Mouse (Mus musculus) myocyte (in vitro differentiated cells): ENCODE data around the gene Rfx4. TPM values are rescaled to one million over a fixed set of nuclear protein-coding genes. Genes with fewer than 3 reads are reported as not detected.

Experiments
- H3K27me3 ChIP-seq: one replicate; pipeline ENCODE4 v1.6.1; 2011; ENCODE audit not compliant: control insufficient read depth, insufficient read depth, insufficient read length
- H3K36me3 ChIP-seq: one replicate; pipeline ENCODE4 v1.6.1; 2011; ENCODE audit not compliant: control insufficient read depth, insufficient read depth
- H3K4me2 ChIP-seq: one replicate; pipeline ENCODE4 v1.6.1; 2011; ENCODE audit warnings: low read depth, control low read depth
- H3K4me3 ChIP-seq: one replicate; pipeline ENCODE4 v1.5.1; 2011; ENCODE audit warnings: mild to moderate bottlenecking, control low read depth, moderate library complexity
- H3K79me2 ChIP-seq: one replicate; pipeline ENCODE4 v1.6.1; 2011; ENCODE audit not compliant: control insufficient read depth, insufficient read depth
- H3ac ChIP-seq: one replicate; pipeline ENCODE4 v1.6.1; 2011; ENCODE audit not compliant: control insufficient read depth, insufficient read length
- CEBPB ChIP-seq: IDR thresholded peaks from 2 replicates; pipeline ENCODE4 v1.6.1; 2011; ENCODE audit warnings: mild to moderate bottlenecking, moderate library complexity; ENCODE audit not compliant: poor library complexity, insufficient read depth, severe bottlenecking
- E2F4 ChIP-seq: IDR thresholded peaks from one replicate; pipeline ENCODE4 v1.6.1; 2011; ENCODE audit warnings: mild to moderate bottlenecking, control low read depth, moderate library complexity; ENCODE audit not compliant: insufficient read depth
- MAX ChIP-seq: IDR thresholded peaks from one replicate; pipeline ENCODE4 v1.6.1; 2011; ENCODE audit warnings: low read depth, mild to moderate bottlenecking, control low read depth
- MYOD1 ChIP-seq, 3 experiments: IDR thresholded peaks; one replicate each; pipeline ENCODE4 v1.6.1; 2011; ENCODE audit warnings: control low read depth in 2 of 3, low read depth in 2 of 3, mild to moderate bottlenecking in 2 of 3, moderate library complexity in 1 of 3; ENCODE audit not compliant: insufficient read length in 2 of 3, control insufficient read depth in 1 of 3
- MYOG ChIP-seq, 3 experiments: IDR thresholded peaks; one replicate each; pipeline ENCODE4 v1.6.1; 2011; ENCODE audit warnings: control low read depth in 2 of 3, low read depth in 2 of 3, mild to moderate bottlenecking in 2 of 3; ENCODE audit not compliant: insufficient read length in 2 of 3, control insufficient read depth in 1 of 3, insufficient read depth in 1 of 3
- POLR2A ChIP-seq: IDR thresholded peaks from one replicate; pipeline ENCODE4 v1.6.1; 2011; ENCODE audit warnings: low read depth, mild to moderate bottlenecking, control low read depth, moderate library complexity; ENCODE audit not compliant: insufficient read length
- POLR2AphosphoS2 ChIP-seq: IDR thresholded peaks from one replicate; pipeline ENCODE4 v1.6.1; 2011; ENCODE audit warnings: low read depth, control low read depth; ENCODE audit not compliant: insufficient read length
- REST ChIP-seq: IDR thresholded peaks from one replicate; pipeline ENCODE4 v1.6.1; 2011; ENCODE audit warnings: mild to moderate bottlenecking, control low read depth, moderate library complexity; ENCODE audit not compliant: insufficient read depth, insufficient read length
- SRF ChIP-seq: IDR thresholded peaks from one replicate; pipeline ENCODE4 v1.6.1; 2011; ENCODE audit warnings: low read depth; ENCODE audit not compliant: control insufficient read depth, insufficient read length
- TCF12 ChIP-seq: IDR thresholded peaks from one replicate; pipeline ENCODE4 v1.6.1; 2011; ENCODE audit warnings: mild to moderate bottlenecking, control low read depth; ENCODE audit not compliant: poor library complexity, insufficient read depth, severe bottlenecking
- TCF3 ChIP-seq: IDR thresholded peaks from one replicate; pipeline ENCODE4 v1.6.1; 2011; ENCODE audit warnings: low read depth, control low read depth; ENCODE audit not compliant: insufficient read length
- USF1 ChIP-seq: IDR thresholded peaks from one replicate; pipeline ENCODE4 v1.6.1; 2011; ENCODE audit warnings: low read depth, mild to moderate bottlenecking, control low read depth, moderate library complexity
- polyA plus RNA-seq: library from polyadenylated mRNA; unstranded; fragments of >200 nt; fragmentation: generic; extraction: Trizol; gene quantifications from one replicate; pipeline ENCODE4 v1.2.1, GENCODE M21; 2012; ENCODE audit warnings: missing spikeins

Gene Rfx4
- polyA plus RNA-seq, 1 experiment = 0.12 TPM

- TF ChIP-seq SRF (no peak), TCF12 (no peak), REST (no peak), CEBPB (no peak), USF1 (no peak), MYOD1 (IDR thresholded peaks at IDR 0.05; ENCODE audit: control insufficient read depth in 1 of 3, insufficient read length in 2 of 3, low read depth in 2 of 3) (no peak), POLR2AphosphoS2 (no peak), MAX (no peak), MYOG (IDR thresholded peaks at IDR 0.05; ENCODE audit: control insufficient read depth in 1 of 3, insufficient read depth in 1 of 3, insufficient read length in 2 of 3, low read depth in 2 of 3) (no peak), E2F4 (no peak), POLR2A (no peak), TCF3 (no peak)
- H3K4me3 ChIP-seq = no peak overlapping the region
- H3K27me3 ChIP-seq = peaks cover 4% of the 10 kb centered on the region
- no peak overlapping the region for H3K4me2 ChIP-seq
- no peaks in the 10 kb centered on the region for H3K36me3 ChIP-seq
- H3ac ChIP-seq = no peak overlapping the region
- no peaks in the 10 kb centered on the region for H3K79me2 ChIP-seq
Observed at GRCm38 (mm10) chr10:84871285-84871684, 115.4 kb downstream of the Rfx4 start.

DNA sequence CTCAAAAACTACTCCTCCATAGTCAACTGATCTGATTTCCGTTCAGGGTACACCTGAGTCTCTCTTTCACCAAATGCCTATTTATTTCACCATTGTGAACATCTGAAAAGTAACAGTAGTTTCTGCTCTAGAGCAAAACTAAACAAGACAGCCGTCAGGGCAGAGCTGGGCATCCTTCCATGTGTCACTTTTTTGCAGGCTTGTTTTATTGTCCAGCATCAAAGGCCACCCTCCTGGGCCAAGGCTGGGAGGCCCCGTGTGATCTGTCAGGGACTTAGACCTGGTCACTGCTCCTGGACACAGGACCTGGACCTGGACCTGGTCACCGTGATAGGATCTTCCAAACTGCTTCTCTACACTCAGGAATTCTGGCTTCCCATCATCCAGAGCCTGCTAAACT lies 116.1 kb downstream of the Rfx4 start:
- Histone ChIP-seq H3K4me3 (no peak overlapping the region), H3K36me3 (no peaks in the 10 kb centered on the region), H3K79me2 (no peaks in the 10 kb centered on the region), H3K4me2 (no peak overlapping the region), H3ac (no peak overlapping the region), H3K27me3 (peaks cover 4% of the 10 kb centered on the region)
- no peak for TF ChIP-seq TCF12
- TF ChIP-seq POLR2AphosphoS2 = no peak

GRCm38 (mm10) chr10:84879823-84880571 lies 124.1 kb downstream of the Rfx4 start:
- no peak for TF ChIP-seq MAX
- TF ChIP-seq REST = no peak
- no peak for TF ChIP-seq POLR2A
- TF ChIP-seq TCF12 = no peak
- TF ChIP-seq SRF = no peak
- TF ChIP-seq TCF3 = no peak
- no peak for TF ChIP-seq E2F4
- no peak for TF ChIP-seq MYOD1 (IDR thresholded peaks at IDR 0.05; ENCODE audit: control insufficient read depth in 1 of 3, insufficient read length in 2 of 3, low read depth in 2 of 3)
- TF ChIP-seq USF1 = no peak
- TF ChIP-seq CEBPB = no peak
- TF ChIP-seq POLR2AphosphoS2 = no peak
- Histone ChIP-seq H3K4me2 (no peak overlapping the region), H3K79me2 (no peaks in the 10 kb centered on the region), H3ac (no peak overlapping the region), H3K27me3 (no peaks in the 10 kb centered on the region), H3K36me3 (no peaks in the 10 kb centered on the region), H3K4me3 (no peak overlapping the region)

DNA sequence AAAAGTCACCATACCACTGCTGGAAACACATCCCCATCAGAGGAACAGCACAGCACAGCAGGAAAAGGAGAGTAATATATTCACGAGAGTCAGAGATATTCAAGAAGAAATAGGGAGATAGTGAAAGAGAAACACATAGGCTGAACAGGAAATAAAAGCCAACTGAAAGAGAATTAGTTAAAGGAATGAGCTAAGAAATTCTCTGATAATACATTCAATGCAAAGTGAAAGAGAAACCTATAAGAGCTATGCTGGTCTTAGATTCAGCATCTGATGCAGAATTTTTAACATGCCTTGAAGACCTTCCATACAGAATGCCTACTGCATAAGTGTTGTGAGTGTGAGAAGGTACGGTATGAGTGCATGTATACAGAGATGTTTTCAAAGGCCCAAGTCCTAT lies 126.7 kb downstream of the Rfx4 start:
- no peak overlapping the region for H3ac ChIP-seq
- H3K36me3 ChIP-seq = no peaks in the 10 kb centered on the region
- H3K27me3 ChIP-seq = no peaks in the 10 kb centered on the region
- H3K4me2 ChIP-seq = no peak overlapping the region
- H3K4me3 ChIP-seq = no peak overlapping the region
- H3K79me2 ChIP-seq = no peaks in the 10 kb centered on the region
- TF ChIP-seq E2F4 (no peak), MYOG (IDR thresholded peaks at IDR 0.05; ENCODE audit: control insufficient read depth in 1 of 3, insufficient read depth in 1 of 3, insufficient read length in 2 of 3, low read depth in 2 of 3) (no peak), POLR2AphosphoS2 (no peak), SRF (no peak), REST (no peak), TCF3 (no peak), TCF12 (no peak), POLR2A (no peak)

GRCm38 (mm10) chr10:84885341-84885884 lies 129.6 kb downstream of the Rfx4 start:
- TF ChIP-seq MYOD1 (IDR thresholded peaks at IDR 0.05; ENCODE audit: control insufficient read depth in 1 of 3, insufficient read length in 2 of 3, low read depth in 2 of 3) (peak; percentile 97 to 99 (median 98)), TCF3 (peak; percentile 88), TCF12 (peak; percentile 95), USF1 (no peak), SRF (no peak), MYOG (IDR thresholded peaks at IDR 0.05; ENCODE audit: control insufficient read depth in 1 of 3, insufficient read depth in 1 of 3, insufficient read length in 2 of 3, low read depth in 2 of 3) (peak in 1 of 3 experiments; percentile 93)
- H3ac ChIP-seq = no peak overlapping the region
- peak overlapping the region; percentile 77 for H3K4me2 ChIP-seq
- H3K27me3 ChIP-seq = no peaks in the 10 kb centered on the region
- no peaks in the 10 kb centered on the region for H3K79me2 ChIP-seq
- no peaks in the 10 kb centered on the region for H3K36me3 ChIP-seq
- no peak overlapping the region for H3K4me3 ChIP-seq
